Comparison of ENCODE assay signal across 24 mouse cellular contexts in the genomic region with DNA sequence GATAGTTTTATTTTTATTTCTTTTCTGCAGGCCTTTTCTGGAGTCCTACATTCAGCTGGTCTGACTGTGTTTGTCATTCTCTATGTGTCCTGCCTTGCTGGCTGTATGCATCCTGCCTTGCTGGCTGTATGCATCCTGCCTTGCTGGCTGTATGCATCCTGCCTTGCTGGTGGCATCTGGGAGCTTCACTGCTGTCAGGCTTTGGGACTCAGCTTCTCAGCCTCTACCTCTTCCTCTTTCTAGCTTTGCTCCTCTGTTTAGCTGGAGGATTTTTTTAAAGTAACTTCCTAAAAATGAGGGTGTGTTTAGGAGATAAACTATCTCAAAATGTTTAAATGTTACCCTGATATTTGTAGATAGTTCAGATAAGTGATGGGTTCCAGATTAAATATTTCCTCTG. TPM values are rescaled to one million over a fixed set of nuclear protein-coding genes. Genes with fewer than 3 reads are reported as not detected.
DNase-seq lines count a peak whose midpoint lies in the region; ATAC-seq and TF ChIP-seq lines count a peak whose summit lies in the region.
"Had no signal": no experiment of that assay in that cellular context is flagged by ENCODE, and none has a peak within 500 bp of the region (broad histone marks: within the 10 kb centered on the region; RNA-seq: fewer than 3 reads in every experiment).

No protein-coding gene starts in this region.

- peak; percentile 89 for ATAC-seq in common myeloid progenitor, adult 5-6 weeks (replicated peaks; ENCODE audit: low read depth, poor library complexity, severe bottlenecking)
- ATAC-seq in granulocyte monocyte progenitor cell, adult 5-6 weeks (replicated peaks; ENCODE audit: poor library complexity, severe bottlenecking): peak; percentile 75
- peak; percentile 67 for ATAC-seq in megakaryocyte, adult 5-6 weeks (ENCODE audit: poor library complexity, severe bottlenecking)
- ATAC-seq in monocyte, adult 5-6 weeks (replicated peaks; ENCODE audit: insufficient number of reproducible peaks, low FRiP score, low TSS enrichment, poor library complexity, severe bottlenecking): 0 out of 2 replicates have a peak, but pooled peaks have one; percentile 40
- ATAC-seq in stomach, postnatal 0 days (ENCODE audit: low FRiP score, low TSS enrichment): no peak
- ATAC-seq: forebrain, embryonic 13.5 days; forebrain, embryonic 15.5 days had no signal

- DNase-seq in thymus, postnatal 14 days: no peak
- DNase-seq in stomach, postnatal 0 days (ENCODE audit: low spot score): no peak
- DNase-seq in frontal cortex, postnatal 36 days (ENCODE audit: low spot score in 2 of 2): no peak
- DNase-seq: adrenal gland, adult 2 months; adrenal gland, postnatal 10 days; adrenal gland, postnatal 25 days; cerebellum, adult 11 months; cerebellum, adult 18-20 months; cerebellum, adult 8-10 months; cerebellum, adult 9-11 months; cerebellum, postnatal 14 days; cerebellum, postnatal 36 days had no signal

- no peaks in the 10 kb centered on the region for H3K27me3 ChIP-seq in stomach, postnatal 0 days (ENCODE audit: control insufficient read depth, insufficient read depth, low read length)
- H3K27me3 ChIP-seq: embryonic facial prominence, embryonic 12.5 days; forebrain, embryonic 13.5 days; forebrain, embryonic 15.5 days had no signal

- no peak for TF ChIP-seq EP300 in stomach, postnatal 0 days (optimal IDR thresholded peaks at IDR 0.05)

- no peaks in the 10 kb centered on the region for H3K36me3 ChIP-seq in stomach, postnatal 0 days (ENCODE audit: control insufficient read depth, insufficient read depth, low read length)
- H3K36me3 ChIP-seq: embryonic facial prominence, embryonic 10.5 days; embryonic facial prominence, embryonic 12.5 days; forebrain, embryonic 15.5 days had no signal

- H3K9ac ChIP-seq in stomach, postnatal 0 days (ENCODE audit: low read length): no peak overlapping the region
- H3K9ac ChIP-seq: embryonic facial prominence, embryonic 12.5 days; forebrain, embryonic 13.5 days; forebrain, embryonic 15.5 days had no signal

- H3K9me3 ChIP-seq in stomach, postnatal 0 days (ENCODE audit: control insufficient read depth, low read length): no peaks in the 10 kb centered on the region
- H3K9me3 ChIP-seq: embryonic facial prominence, embryonic 10.5 days; embryonic facial prominence, embryonic 12.5 days; forebrain, embryonic 13.5 days; forebrain, embryonic 15.5 days had no signal

- no peak for TF ChIP-seq CTCF in stomach, postnatal 0 days (IDR thresholded peaks at IDR 0.05; ENCODE audit: low read depth)

- no peak overlapping the region for H3K4me2 ChIP-seq in stomach, postnatal 0 days (replicated peaks; ENCODE audit: low read depth)
- H3K4me2 ChIP-seq: embryonic facial prominence, embryonic 12.5 days; forebrain, embryonic 13.5 days; forebrain, embryonic 15.5 days had no signal

- H3K4me3 ChIP-seq in stomach, postnatal 0 days (ENCODE audit: low read depth, low read length): no peak overlapping the region
- H3K4me3 ChIP-seq: embryonic facial prominence, embryonic 10.5 days; embryonic facial prominence, embryonic 12.5 days; forebrain, embryonic 13.5 days; forebrain, embryonic 15.5 days had no signal

- H3K4me1 ChIP-seq in stomach, postnatal 0 days (replicated peaks; ENCODE audit: control insufficient read depth, insufficient read depth): no peaks in the 10 kb centered on the region
- H3K4me1 ChIP-seq: embryonic facial prominence, embryonic 10.5 days; embryonic facial prominence, embryonic 12.5 days; forebrain, embryonic 13.5 days; forebrain, embryonic 15.5 days had no signal

- H3K27ac ChIP-seq in stomach, postnatal 0 days (replicated peaks): no peak overlapping the region
- H3K27ac ChIP-seq: embryonic facial prominence, embryonic 10.5 days; embryonic facial prominence, embryonic 12.5 days; forebrain, embryonic 13.5 days; forebrain, embryonic 15.5 days had no signal

RNA-seq across cellular contexts. Expression of gene Tnfsf8, which starts 36.0 kb away (rescaled TPM):
- 1.1 and 2.3 TPM in 2 replicates for total RNA-seq in common myeloid progenitor, adult 5-6 weeks (2017)
- total RNA-seq in granulocyte monocyte progenitor cell, adult 5-6 weeks (2014; fragmentation: Nextera tagmentation): 1.2 and 4.0 TPM in 2 replicates
- total RNA-seq in granulocyte monocyte progenitor cell, adult 5-6 weeks (2017): 0.39 and 1.6 TPM in 2 replicates
- total RNA-seq in megakaryocyte, adult 5-6 weeks (2015): 0.91 and 0.93 TPM in 2 replicates
- 0.77 and 1.4 TPM in 2 replicates for total RNA-seq in megakaryocyte, adult 5-6 weeks (2017)
- 0.32 to 2.0 TPM (median 0.57 TPM) in 3 replicates for total RNA-seq in monocyte, adult 5-6 weeks (2017)
- 0.04 TPM in 1 of 2 replicates, not detected in the other for polyA plus RNA-seq in stomach, postnatal 0 days (2015; fragmentation: Nextera tagmentation; extraction: Ambion mirVana)
- total RNA-seq: adrenal gland, postnatal 25 days; adrenal gland, postnatal 4 days; MEL had no signal
- polyA plus RNA-seq: adrenal gland, adult 2 months; C2C12; embryonic facial prominence, embryonic 10.5 days; embryonic facial prominence, embryonic 12.5 days; forebrain, embryonic 11.5 days; forebrain, embryonic 13.5 days had no signal
